Mouse (Mus musculus) adrenal gland (tissue): ENCODE results near the gene Tvp23b.

Experiments used
- intact Hi-C: fragments of 180-260 bp; cut with DNase I; formaldehyde crosslinking; loops from one replicate; pipeline ENCODE4 v1.15.1; 2025

Gene Tvp23b

DNA sequence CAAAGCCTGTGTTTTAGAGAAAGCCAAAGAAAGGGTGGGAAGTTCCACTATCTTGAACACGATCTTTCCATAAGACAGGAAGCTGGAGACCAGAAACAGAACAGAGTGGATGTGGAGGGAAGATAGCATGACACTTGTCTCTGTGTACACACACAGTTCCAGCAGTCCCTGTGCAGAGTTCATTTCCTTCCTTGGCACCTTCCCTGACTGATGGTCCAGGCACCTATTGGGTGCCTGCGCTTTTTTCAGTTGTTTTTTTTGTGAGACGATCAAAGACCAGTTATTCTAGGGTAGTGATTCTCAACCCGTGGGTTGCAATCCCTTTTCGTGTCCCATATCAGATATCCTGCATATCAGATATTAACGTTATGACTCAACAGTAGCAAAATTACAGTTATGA, 58.7 kb downstream of the Tvp23b start:
- intact Hi-C loops, result no loop called here

DNA sequence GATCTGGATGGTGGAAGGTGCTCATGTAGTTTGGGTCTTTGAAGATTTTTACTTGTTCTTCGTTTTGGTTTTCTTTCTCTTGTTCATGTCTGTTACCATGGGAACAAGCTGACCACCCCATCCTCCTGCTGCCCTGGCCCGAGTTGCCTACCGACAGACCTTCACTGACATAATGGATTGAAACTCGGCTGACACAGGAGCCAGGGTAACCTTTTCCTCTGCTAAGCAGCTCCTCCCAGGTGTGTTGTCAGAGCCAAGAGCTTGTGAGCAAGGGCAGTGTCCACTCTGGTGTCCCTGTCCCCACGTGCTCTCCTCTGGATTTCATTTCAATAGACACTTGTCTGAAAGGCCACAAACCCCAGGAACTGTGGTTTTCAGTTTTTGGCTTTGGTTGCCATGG, 59.7 kb downstream of the Tvp23b start:
- intact Hi-C loops, result no loop called here

DNA sequence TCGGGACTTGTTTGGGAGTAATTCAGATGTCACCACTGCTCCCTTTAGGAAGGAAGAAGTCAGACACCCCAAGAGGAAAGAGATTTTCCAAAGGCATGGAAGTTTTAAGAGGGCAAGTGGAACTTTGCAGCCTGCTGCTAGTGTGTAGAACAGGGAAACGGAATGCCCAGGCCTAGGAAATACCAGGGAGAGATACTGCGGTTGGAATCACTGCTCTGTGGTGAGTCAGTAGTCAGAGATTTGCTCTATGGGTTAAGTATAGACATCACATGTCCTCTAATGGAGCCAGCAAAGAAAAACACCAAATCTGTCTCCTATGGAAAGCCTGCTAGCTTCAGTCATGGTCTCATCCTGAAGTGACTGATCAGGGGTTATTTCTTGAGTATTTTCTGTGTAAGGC, 60.9 kb downstream of the Tvp23b start:
- intact Hi-C loops, result no loop called here

DNA sequence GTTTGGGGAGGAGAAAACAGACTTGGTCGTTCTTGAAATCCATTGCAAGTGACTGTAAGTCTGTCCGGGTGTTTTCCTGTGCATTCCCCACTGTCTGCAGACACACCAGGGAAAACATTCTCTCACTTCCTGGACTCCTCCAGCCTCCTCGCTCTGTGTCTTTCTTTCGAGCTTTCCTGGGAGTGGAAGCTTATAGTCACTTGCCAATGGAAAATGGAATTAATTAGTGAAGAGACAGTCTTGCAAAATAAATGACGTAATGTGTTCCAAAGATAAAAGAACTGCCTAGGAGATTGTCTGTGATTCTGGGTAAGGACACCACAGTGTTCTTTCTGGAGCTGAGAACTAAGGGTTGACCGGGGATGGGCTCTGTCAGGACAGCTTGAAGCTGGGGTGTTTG, 64.3 kb downstream of the Tvp23b start:
- intact Hi-C loops, result no loop called here

DNA sequence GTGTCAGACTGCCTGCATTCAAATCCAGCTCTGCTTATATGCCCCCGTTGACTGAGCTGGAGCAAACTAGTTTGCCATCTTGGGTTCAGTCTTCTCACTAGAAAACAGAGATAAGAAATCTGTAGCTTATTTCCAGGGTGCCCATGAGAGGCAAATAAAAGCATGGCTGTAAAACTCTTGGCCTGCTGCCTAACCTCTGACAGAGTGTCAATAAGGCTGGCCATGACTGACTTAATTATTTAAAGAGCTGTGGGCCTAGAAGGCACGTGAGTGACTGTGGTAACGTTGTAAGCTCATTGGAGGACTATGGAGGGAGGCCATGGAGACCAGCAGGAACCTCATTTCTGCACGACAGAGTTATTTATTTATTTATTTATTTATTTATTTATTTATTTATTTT, 66.3 kb downstream of the Tvp23b start:
- intact Hi-C loops, result no loop called here

DNA sequence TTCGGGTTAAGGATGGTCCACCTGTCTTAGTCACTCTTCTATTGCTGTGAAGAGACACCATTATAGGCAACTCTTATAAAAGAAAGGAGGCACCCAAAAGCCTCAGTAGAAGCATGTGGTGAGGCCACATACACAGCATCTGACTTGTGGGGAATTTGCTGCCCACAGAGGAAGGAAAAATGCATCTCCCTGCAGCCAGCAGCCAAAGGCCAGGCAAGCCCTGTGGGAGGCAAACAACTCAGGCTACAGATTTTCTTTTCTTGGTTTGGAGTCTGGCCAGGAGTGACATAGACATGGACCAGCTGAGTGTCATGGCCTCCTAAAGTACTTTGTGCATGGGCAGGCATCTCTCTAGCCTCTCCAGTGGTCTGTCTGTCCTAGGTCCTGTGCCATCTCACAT, 70.3 kb downstream of the Tvp23b start:
- intact Hi-C loops, result no loop called here

DNA sequence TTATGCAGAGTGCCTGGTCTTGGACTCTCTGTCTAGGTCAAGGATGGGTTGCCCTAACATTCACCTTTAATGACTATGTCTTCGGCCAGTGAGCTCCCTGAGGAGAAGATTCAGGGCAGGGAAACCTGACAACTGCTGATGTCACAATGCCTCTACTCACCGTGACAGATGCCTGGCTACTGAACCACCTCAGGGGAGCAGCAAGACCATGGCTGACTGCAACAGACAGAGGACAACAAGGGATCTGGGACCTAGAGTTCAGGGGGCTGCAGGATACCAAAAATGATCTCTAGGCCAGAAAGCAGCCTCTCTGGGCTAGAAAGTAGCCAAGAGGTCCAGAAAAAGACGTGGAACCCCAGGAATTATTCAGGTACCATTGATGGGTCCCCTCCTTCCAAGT, 71.8 kb downstream of the Tvp23b start, which contains the start of gene Cdrt4:
Gene Cdrt4, plus strand, starts transcription at position 182 of the 400 bp plus-strand sequence.
- intact Hi-C loops, result no loop called here

DNA sequence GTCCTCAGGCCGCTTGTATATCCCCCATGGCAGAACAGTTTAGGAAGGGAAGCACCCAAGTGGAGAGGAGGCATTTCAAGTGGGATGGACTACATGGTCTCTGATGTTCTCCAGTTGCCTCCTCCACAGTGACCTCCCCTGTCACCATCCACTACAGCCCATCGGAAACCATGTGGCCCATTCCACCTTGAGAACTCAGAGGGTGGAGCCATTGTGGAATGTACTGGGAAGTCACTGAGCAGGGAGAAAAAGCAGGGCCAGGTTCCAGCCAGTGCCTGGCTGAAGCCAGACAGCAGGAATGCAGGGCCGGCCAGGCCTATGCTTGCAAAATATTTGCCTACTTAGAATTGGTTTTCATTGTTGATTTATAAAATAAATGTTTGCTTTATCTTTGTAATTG, 75.5 kb downstream of the Tvp23b start:
- intact Hi-C loops, result no loop called here

DNA sequence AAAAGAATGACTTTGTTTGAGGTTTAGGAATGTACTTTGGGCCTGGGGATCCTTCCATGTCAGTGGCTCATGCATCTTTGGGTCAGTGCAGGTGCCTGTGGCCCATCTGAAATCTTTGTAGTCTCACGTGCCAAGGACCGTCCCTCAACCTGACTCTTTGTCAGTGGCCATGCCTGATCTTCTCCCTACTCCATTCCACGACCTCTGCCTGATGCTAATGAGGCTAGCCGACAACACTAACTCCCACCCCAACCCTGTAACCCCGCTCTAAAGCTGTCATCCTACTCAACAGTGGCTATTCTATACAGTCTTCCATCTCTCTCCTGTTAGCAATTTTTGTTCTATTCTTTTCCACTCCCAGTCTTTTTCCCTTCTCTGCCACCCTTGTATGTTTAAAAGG, 75.9 kb downstream of the Tvp23b start:
- intact Hi-C loops, result no loop called here

DNA sequence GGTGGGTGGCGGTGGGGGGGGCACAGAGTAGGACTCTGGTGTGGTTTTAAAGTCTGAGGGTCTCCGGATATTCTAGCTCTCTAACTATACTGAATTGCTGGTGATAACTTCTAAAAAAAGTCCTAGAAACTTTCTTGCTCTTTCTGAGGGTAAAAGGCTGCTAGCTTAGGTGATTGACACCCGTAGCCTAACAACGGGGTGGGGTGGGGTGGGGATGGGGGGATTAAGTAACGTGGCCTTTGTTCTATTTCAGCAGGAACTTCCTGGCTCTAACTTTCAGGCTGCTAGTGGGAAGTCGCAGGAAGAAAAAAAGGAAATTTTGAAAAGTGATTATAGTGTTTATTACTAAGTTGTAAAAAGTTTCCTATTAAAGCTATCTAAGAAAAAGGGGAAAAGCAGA, 76.5 kb downstream of the Tvp23b start:
- intact Hi-C loops, result no loop called here

DNA sequence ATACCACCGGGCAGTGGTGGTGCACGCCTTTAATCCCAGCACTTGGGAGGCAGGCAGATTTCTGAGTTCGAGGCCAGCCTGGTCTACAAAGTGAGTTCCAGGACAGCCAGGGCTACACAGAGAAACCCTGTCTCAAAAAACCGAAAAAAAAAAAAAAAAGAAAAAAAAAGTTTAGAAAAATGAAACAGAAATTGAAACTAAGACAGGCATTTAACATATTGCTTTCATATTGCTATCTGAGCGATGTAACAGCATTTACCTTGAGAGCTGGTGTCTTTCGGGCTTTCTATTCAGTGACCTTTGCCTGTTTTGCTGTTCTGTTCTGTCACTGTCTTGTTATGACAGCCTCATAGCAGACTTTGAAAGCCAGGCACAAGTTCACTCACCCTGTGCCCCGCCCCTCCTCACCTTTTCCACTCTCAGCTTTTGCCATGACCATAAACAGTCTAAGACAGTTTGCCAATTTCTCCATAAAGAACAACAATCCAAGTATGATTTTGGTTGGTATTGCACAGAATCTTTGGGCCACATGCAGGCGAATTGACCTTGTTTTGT, 78.4 kb downstream of the Tvp23b start:
- intact Hi-C loops, result no loop called here

DNA sequence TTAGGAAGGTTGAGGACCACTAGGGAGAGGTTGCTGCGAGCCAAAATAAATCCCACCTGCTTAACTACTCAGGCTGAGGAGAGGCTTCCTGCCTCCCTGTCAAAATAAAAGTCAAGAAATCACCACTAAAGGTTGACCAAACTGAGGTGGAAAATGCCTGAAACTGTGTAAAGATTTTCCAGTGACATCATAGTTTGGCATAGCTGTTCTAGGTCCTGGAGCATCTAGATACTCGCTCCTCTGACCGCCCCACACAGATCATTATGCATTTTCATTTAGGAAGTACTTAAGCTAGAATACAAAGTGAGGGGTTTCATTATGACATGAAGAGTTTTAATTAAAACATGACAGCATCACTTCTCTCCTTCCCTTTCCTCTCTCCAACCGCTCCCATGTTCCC, 84.0 kb downstream of the Tvp23b start:
- intact Hi-C loops, result no loop called here

DNA sequence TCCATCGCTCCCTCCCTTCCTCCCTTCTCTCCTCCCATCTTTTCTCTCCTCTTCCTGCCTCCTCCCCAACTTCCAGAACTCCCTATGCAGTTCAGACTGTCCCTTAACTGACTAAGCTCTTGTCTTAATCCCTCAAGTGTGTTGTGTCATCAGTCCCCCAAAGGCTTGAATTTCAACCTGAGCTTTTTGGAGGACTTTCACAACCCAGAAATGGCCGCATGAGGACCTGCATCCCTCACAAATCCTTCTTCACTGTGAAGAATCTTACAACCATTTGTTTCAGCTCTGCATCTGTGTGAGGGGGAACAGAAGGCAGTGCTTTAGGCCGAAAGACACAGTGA, 87.1 kb downstream of the Tvp23b start:
- intact Hi-C loops, result no loop called here
